Mouse (Mus musculus) kidney, postnatal 0 days (tissue): ENCODE results near the gene Fchsd2. TPM values are rescaled to one million over a fixed set of nuclear protein-coding genes. Genes with fewer than 3 reads are reported as not detected.

ENCODE experiments used
- ATAC-seq: fragments of 200-750 bp; cut with Nextera tagmentation; replicated peaks from 2 replicates; pipeline ENCODE4 v1.8.0; 2017; ENCODE audit warnings: low read depth, moderate number of reproducible peaks, moderate TSS enrichment, moderate library complexity; ENCODE audit not compliant: low FRiP score
- DNase-seq: peaks from one replicate; pipeline ENCODE4 v3.0.0-alpha.2; 2016; ENCODE audit warnings: low spot score
- H3K27ac ChIP-seq: fragments of 300-500 bp; sonication (generic); 2 replicates; pipeline ENCODE4 v1.5.1; 2014; ENCODE audit warnings: mild to moderate bottlenecking
- H3K27me3 ChIP-seq: fragments of 300-500 bp; sonication (generic); 2 replicates; pipeline ENCODE4 v1.6.1; 2014; ENCODE audit warnings: low read length, mixed read lengths; ENCODE audit not compliant: insufficient read depth
- H3K36me3 ChIP-seq: fragments of 300-500 bp; sonication (generic); 2 replicates; pipeline ENCODE4 v1.6.1; 2014; ENCODE audit warnings: low read length, mixed read lengths; ENCODE audit not compliant: insufficient read depth
- H3K4me1 ChIP-seq: fragments of 300-500 bp; sonication (generic); replicated peaks from 2 replicates; pipeline ENCODE4 v1.6.1; 2014; ENCODE audit warnings: antibody characterized with exemption, low read length, mixed read lengths; ENCODE audit not compliant: insufficient read depth
- H3K4me2 ChIP-seq: fragments of 300-500 bp; sonication (generic); 2 replicates; pipeline ENCODE4 v1.6.1; 2014; ENCODE audit warnings: mild to moderate bottlenecking, low read length, moderate library complexity, mixed read lengths
- H3K4me3 ChIP-seq: fragments of 300-500 bp; sonication (generic); replicated peaks from 2 replicates; pipeline ENCODE4 v1.5.1; 2014; ENCODE audit warnings: low read depth, low read length
- H3K9ac ChIP-seq: fragments of 300-500 bp; sonication (generic); 2 replicates; pipeline ENCODE4 v1.6.1; 2014; ENCODE audit warnings: low read depth, low read length
- H3K9me3 ChIP-seq: fragments of 300-500 bp; sonication (generic); replicated peaks from 2 replicates; pipeline ENCODE4 v1.6.1; 2016; ENCODE audit warnings: low read length, inconsistent platforms, mixed read lengths
- CTCF ChIP-seq: IDR thresholded peaks from 2 replicates; pipeline ENCODE4 v1.5.1; 2016; ENCODE audit warnings: antibody characterized with exemption, low read depth, mild to moderate bottlenecking, moderate library complexity
- WGBS: fragments of 180-500 bp; shearing (Covaris S2); extraction: QIAGEN DNeasy Blood & Tissue Kit; methylation state at CpG from one replicate; pipeline ENCODE4 v1.1.7; 2014; 5-methylcytosine and 5-hydroxymethylcytosine counted together
- polyA plus RNA-seq: library from polyadenylated mRNA; unstranded; fragments of >200 nt; fragmentation: Nextera tagmentation; extraction: Ambion mirVana; gene quantifications from 2 replicates; pipeline ENCODE4 v1.2.1, GENCODE M21; 2015

Gene Fchsd2
- polyA plus RNA-seq, 1 experiment from 2014 or later, result 15.9 TPM

DNA sequence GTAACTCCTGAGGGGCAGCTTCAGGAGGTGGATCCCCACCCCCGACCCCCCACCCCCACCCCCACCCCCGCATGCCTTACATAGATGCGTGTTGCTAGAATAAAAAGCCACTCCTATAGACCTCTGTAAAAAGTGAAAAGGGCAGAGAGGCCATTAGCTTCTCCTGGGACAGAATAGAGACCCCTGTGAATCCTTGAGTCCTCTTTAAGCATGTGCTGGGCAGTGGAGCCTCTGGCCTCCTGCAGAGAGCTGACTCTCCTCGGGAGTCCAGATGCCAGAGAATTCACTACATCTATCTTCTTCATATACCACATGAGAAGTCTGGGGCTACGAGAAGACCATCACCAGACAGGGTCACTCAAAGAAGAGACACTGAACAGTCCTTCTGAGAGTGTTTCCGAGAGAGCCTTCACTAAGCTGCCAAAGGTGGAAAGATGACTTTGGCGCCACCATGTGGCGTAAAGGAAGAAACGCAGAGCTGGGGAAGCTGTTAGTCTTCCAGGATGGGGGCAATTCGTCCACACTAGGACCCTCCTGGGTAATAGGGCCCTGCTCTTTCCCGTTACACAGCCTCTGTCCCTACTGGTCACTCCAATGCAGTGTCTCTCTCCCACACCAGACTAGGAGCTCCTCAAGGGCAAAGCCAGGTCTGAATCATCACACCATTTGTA, 41.0 kb upstream of the Fchsd2 start:
- ATAC-seq, result peak; percentile 66
- no peak overlapping the region for H3K4me2 ChIP-seq
- H3K4me3 ChIP-seq, result no peak overlapping the region
- H3K9ac ChIP-seq, result no peak overlapping the region
- peak; percentile 94 for TF ChIP-seq CTCF
- H3K36me3 ChIP-seq, result no peaks in the 10 kb centered on the region
- no peaks in the 10 kb centered on the region for H3K27me3 ChIP-seq
- 0 out of 2 replicates have a peak, but pooled peaks cover 4% of the 10 kb centered on the region for H3K4me1 ChIP-seq
- WGBS, result 16% methylated on average over 11 of the region's 11 CpGs
- DNase-seq, result peak; percentile 92
- no peak overlapping the region for H3K27ac ChIP-seq
- no peaks in the 10 kb centered on the region for H3K9me3 ChIP-seq

DNA sequence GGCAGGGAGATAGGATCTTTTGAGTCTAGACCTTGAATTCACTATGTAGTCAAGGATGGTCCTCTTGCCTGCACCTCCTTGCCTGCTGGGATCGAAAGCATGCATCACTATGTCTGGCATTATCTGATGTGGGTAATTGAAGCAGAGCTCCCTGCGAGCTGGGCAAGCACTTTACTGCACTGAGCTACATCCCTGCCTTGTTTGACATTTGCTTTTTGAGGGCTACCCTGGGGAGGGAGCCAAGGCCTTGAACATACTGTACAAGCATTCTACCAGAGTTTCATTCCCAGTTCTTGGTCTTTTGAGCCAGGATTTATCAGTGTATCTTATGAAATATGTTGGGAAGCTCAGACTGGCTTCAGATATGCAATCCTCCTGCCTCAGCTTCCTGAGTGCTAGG, 39.5 kb upstream of the Fchsd2 start:
- no peak for DNase-seq
- no peaks in the 10 kb centered on the region for H3K27me3 ChIP-seq
- no peaks in the 10 kb centered on the region for H3K36me3 ChIP-seq
- TF ChIP-seq CTCF, result no peak
- 0 out of 2 replicates have a peak, but pooled peaks cover 4% of the 10 kb centered on the region for H3K4me1 ChIP-seq
- WGBS, result 70% methylated on average over 2 of the region's 2 CpGs
- no peak overlapping the region for H3K9ac ChIP-seq
- ATAC-seq, result no peak
- H3K9me3 ChIP-seq, result no peaks in the 10 kb centered on the region
- no peak overlapping the region for H3K27ac ChIP-seq
- no peak overlapping the region for H3K4me3 ChIP-seq
- no peak overlapping the region for H3K4me2 ChIP-seq

DNA sequence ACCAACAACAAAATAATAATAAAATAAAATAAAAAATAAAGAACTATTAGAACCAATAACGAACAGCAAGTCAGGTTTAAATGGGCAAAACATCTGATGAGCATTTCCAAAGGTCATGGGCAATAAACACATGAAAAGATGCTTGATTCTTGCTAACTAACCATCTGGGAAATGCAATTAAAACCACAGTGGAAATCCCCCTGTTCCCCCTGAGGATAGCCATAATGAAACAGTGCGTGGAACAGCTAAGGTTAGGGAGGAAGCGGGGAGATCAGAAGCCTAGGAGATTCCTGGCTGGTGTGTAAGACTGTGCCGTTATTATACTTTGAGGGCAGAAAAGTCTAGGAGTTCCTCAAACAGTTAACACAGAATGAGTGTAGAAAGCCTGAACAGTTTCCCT, 35.4 kb upstream of the Fchsd2 start:
- no peak for DNase-seq
- no peak for ATAC-seq
- H3K4me3 ChIP-seq, result no peak overlapping the region
- H3K9me3 ChIP-seq, result no peaks in the 10 kb centered on the region
- TF ChIP-seq CTCF, result no peak
- no peaks in the 10 kb centered on the region for H3K27me3 ChIP-seq
- H3K9ac ChIP-seq, result no peak overlapping the region
- H3K4me2 ChIP-seq, result no peak overlapping the region
- no peaks in the 10 kb centered on the region for H3K4me1 ChIP-seq
- no peak overlapping the region for H3K27ac ChIP-seq
- 38% methylated on average over 4 of the region's 4 CpGs for WGBS
- H3K36me3 ChIP-seq, result no peaks in the 10 kb centered on the region

DNA sequence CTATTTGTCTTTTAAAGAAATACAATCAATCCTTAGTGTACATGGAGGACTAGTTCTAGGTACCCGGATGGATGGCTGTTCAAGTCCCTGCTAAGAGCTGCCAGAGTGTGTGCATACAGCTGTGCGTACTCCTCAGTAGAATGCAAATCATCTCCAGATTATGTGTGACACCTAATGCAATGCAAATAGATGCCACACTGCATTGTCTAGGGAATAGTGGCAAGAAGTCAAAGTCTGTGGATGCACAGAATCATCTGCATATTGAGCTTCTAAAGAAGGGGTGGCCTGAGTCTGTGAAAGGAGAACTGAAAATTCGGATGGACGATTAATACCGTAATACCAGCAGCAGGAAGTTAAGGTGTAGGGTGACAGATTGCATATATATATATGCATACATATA, 33.5 kb upstream of the Fchsd2 start:
- TF ChIP-seq CTCF, result no peak
- ATAC-seq (no peak), DNase-seq (no peak)
- Histone ChIP-seq H3K27ac (no peak overlapping the region), H3K4me1 (no peaks in the 10 kb centered on the region), H3K9me3 (no peaks in the 10 kb centered on the region), H3K27me3 (no peaks in the 10 kb centered on the region), H3K36me3 (no peaks in the 10 kb centered on the region), H3K9ac (no peak overlapping the region), H3K4me3 (no peak overlapping the region), H3K4me2 (no peak overlapping the region)
- 95% methylated on average over 5 of the region's 5 CpGs for WGBS

DNA sequence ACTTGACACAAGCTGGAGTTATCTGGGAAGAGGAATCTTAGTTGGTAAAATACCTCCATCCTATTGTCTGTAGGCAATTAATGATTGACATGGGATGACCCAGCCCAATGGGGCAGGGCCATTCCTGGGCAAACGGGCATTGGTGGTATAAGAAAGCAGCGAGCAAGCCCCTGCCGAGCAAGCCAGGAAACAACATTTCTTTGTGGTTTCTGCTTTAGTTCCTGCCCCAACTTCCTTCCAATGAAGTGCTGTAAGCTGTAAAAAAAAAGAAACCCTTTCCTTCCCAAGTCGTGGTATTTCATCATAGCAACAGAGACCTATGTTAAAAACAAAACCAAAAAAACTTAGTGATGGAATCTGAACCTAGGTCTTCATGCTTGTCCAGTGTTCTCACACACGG, 32.2 kb upstream of the Fchsd2 start:
- ATAC-seq (no peak), DNase-seq (no peak)
- Histone ChIP-seq H3K4me3 (no peak overlapping the region), H3K36me3 (no peaks in the 10 kb centered on the region), H3K27ac (no peak overlapping the region), H3K27me3 (no peaks in the 10 kb centered on the region), H3K4me2 (no peak overlapping the region), H3K9ac (no peak overlapping the region), H3K4me1 (no peaks in the 10 kb centered on the region), H3K9me3 (no peaks in the 10 kb centered on the region)
- TF ChIP-seq CTCF, result no peak
- 60% methylated on average over 5 of the region's 5 CpGs for WGBS

DNA sequence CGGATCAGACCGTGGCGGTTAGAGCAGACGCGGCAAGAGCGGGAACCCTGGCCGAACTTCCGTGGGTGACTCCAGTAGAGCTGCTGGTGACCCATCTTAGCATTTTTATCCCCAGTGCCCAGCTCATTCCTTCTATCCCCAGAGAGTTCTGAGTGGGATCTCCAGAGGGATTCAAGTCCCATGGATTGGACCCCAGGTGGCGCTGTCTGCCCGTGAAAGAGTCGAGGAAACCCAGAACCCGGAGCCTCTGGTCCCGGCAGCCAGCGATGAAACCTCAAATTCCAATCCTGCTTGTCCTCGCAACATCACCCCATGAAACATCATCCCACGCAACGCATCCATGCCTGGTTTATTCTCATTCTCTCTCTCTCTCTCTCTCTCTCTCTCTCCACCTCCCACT, 31.3 kb upstream of the Fchsd2 start:
- Histone ChIP-seq H3K4me2 (peak overlapping the region; percentile 2; the same call in 1 of the 2 replicates), H3K27me3 (no peaks in the 10 kb centered on the region), H3K4me1 (no peaks in the 10 kb centered on the region), H3K27ac (no peak overlapping the region), H3K4me3 (no peak overlapping the region), H3K36me3 (no peaks in the 10 kb centered on the region), H3K9ac (no peak overlapping the region), H3K9me3 (no peaks in the 10 kb centered on the region)
- WGBS, result 7% methylated on average over 17 of the region's 17 CpGs
- no peak for ATAC-seq
- peak; percentile 92 for DNase-seq
- peak; percentile 90 for TF ChIP-seq CTCF

DNA sequence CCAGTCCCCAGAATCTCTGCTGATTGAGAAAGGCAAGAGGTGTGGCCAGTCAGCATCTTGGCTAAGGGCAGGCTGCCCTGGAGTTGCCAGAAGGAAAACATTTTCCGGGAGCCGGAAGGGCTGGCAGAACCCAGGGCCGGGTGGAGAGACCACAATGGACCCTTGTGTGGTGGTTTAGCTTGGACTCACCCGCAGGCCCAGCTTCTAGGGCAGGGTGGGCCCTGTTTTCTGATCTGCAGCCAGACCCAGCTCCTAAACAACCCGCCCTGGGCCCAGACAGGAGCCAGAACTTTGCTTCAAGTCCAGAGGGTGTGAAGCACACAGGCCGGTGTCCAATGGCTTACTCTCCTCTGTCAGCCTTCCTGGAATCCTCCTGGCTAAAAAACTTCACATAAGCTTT, 30.4 kb upstream of the Fchsd2 start:
- no peak overlapping the region for H3K4me2 ChIP-seq
- H3K27me3 ChIP-seq, result no peaks in the 10 kb centered on the region
- TF ChIP-seq CTCF, result no peak
- WGBS, result 83% methylated on average over 6 of the region's 6 CpGs
- no peaks in the 10 kb centered on the region for H3K9me3 ChIP-seq
- no peak for ATAC-seq
- DNase-seq, result no peak
- H3K27ac ChIP-seq, result no peak overlapping the region
- no peak overlapping the region for H3K4me3 ChIP-seq
- no peak overlapping the region for H3K9ac ChIP-seq
- H3K4me1 ChIP-seq, result no peaks in the 10 kb centered on the region
- H3K36me3 ChIP-seq, result no peaks in the 10 kb centered on the region
